Mouse (Mus musculus) erythroblast, embryonic 14.5 days (primary cell): ENCODE measurements around the gene Dicer1.

Experiments
- GATA1 ChIP-seq: IDR thresholded peaks from 2 replicates; pipeline ENCODE4 v1.6.1; 2012; ENCODE audit warnings: low read length, inconsistent platforms, mixed read lengths
- TAL1 ChIP-seq: IDR thresholded peaks from 3 replicates; pipeline ENCODE4 v1.6.1; 2012; ENCODE audit warnings: low read length, inconsistent platforms, mixed read lengths

DNA sequence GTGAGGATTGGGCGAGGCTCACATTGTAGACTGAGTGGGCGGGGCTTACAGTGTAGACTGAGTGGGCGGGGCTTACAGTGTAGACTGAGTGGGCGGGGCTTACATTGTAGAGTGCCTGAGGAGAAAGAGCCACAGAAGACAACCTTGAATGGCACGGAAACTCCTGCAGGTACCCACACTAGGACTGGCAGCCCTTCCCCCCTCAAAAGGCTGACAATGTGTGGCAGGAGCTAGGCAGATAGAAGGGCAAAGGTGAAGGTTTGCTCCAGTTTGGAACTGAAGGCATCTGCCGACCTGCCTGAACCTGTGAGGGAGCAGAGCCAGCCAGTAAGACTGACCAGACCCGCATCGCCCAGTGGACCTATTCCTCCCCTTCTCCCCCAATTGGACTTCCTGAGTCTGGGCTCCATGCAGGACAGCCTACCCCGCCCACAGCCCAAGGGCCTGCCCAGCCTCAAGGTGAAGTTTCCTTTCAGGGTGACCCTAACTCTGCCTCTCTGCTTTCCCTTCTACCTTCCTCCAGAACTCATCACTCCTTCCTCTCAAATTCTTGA lies 74.3 kb downstream of the Dicer1 start:
- TF ChIP-seq GATA1: no peak
- TF ChIP-seq TAL1: no peak
